Mouse (Mus musculus) thymus, adult 2 months (tissue): Measurements from ENCODE around the gene BC028528.

Experiments
- CTCF ChIP-seq: fragments of 200-500 bp; IDR thresholded peaks from 2 replicates; pipeline ENCODE4 v1.5.1; 2012; ENCODE audit warnings: mild to moderate bottlenecking, control low read depth, low read length, moderate library complexity, borderline replicate concordance; ENCODE audit not compliant: control insufficient read depth, poor library complexity, insufficient read depth; ENCODE audit errors: extremely low read depth
- POLR2A ChIP-seq: fragments of 200-500 bp; IDR thresholded peaks from 2 replicates; pipeline ENCODE4 v1.6.1; 2012; ENCODE audit warnings: mild to moderate bottlenecking, low read length, control low read depth, moderate library complexity; ENCODE audit not compliant: control insufficient read depth, poor library complexity, insufficient read depth; ENCODE audit errors: extremely low read depth

DNA sequence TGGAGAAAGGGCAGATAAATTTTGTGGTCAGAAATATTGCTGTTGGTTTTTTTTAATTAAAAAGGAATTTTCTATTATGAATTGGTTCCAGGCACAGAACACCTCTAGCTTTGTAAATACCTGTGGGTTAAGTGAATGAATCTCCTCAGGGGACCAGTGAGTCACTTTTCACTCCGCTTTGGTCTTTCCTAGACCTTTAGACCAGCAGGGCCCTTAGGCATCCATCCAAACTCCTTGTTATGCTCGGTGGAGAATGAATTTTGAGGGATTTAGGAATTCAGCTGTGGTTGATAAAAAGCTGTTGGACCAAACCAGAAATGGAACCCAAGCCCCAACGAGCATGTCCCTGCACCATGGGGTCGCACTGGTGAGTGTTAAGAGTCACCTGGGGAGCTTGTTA, 15.8 kb upstream of the BC028528 start:
- TF ChIP-seq POLR2A (no peak), CTCF (no peak)
